Mouse (Mus musculus): ENCODE measurements around the gene Igsf3.

Igsf3 gene

GRCm38 (mm10) chr3:101461046-101461445 lies 84.2 kb downstream of the Igsf3 start:
- DNase-seq = peak; percentile 49 to 51

DNA sequence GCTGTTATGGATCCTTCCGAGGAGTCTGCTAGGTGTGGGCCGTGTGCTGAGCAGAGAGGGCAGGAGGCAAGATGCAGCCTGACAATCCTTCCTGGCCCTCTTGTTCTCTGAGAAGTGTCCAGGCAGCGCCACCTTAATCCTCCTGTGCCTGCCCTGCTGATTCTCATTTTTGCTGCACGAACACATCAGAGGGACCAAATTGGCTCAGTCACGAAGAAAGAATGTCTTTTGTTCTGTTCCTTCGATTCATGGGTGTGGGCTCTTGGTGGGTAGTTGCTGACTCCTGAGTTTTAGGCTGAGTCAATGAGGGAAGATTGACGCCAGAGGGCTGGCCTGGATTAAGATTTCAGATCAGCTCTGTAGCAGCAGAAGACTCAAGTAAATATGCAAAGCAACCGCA lies 84.9 kb downstream of the Igsf3 start:
- DNase-seq = peak in 1 of 2 experiments; percentile 48

DNA sequence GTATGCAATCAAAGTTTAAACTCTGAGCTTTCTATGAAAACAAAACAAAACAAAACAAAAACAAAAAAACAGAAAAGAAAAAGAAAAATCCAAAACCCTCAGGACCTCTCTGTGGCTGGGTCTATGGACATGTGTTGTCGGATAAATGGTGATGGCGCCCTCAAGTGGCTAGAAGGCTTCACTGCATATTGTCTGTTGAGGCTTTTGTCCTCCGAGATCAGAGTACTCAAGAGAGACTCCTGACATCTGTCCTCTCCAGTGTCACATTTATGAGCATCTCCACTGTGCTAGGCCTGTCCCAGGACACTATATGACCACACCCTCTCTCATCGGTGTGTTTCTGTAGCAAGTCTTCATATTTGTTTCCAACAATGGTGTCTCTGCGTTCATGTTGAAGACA lies 85.4 kb downstream of the Igsf3 start:
- peak; percentile 92 for DNase-seq

GRCm38 (mm10) chr3:101463491-101463890 lies 86.6 kb downstream of the Igsf3 start:
- DNase-seq = no peak

- no peak for DNase-seq
Measured at GRCm38 (mm10) chr3:101469675-101470074, 92.8 kb downstream of the Igsf3 start.

- no peak for DNase-seq
Measured at GRCm38 (mm10) chr3:101471881-101472280, 95.0 kb downstream of the Igsf3 start.

DNA sequence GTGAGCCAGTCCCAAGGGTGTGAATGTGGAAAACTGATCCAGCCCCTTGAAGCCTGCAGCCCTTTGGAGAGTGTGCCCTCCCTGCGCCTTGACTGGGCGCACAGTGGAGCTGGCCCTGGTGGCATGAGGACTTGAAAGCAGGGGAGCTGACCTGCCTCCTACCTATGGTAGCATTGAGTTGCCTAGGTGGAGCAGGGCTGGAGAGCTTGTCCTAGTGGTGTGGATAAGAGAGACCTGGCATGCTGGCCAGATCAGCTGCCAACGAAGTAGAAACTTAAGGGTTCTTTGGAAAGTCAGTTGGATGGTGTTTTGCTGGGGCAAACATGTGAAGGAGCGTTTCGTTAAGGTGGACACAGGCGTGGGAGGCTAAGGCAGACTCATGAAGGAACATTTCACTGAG lies 105.1 kb downstream of the Igsf3 start:
- no peak for DNase-seq

DNA sequence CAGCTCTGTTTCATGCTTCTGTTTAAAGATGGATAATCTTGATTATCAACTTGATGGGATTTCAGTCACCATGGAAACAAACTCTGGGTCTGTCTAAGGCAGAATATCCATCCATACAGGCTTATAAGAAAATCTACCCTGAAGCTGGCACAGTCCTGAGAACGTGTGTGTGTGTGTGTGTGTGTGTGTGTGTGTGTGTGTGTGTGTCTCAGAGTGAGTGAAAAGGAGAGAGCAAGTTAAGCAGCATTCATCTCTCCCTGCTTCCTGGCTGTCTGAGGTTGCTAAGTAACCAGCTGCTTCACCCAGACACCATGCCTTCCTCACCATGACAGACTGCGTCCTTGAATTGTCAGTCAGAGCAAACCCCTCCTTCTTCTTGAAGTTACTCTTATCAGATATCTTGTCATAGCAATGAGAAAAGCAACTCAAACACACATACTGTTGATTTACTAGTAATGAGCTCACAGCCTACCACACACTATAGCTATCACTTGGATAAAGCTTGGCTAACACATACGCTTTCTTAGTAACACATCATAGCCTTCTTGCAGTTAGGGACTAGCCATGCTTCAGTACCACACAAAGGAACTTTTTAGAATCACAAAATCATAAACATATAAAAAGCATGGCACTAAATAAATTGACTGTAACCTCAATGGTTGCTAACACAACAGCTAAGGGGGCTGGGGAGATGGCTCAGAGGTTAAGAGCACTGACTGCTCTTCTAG lies 106.5 kb downstream of the Igsf3 start:
- no peak for DNase-seq

GRCm38 (mm10) chr3:101486054-101486765 lies 109.3 kb downstream of the Igsf3 start:
- peak; percentile 77 to 78 for DNase-seq

- DNase-seq = no peak
Measured at GRCm38 (mm10) chr3:101487436-101487835, 110.6 kb downstream of the Igsf3 start.

- DNase-seq = no peak
Measured at GRCm38 (mm10) chr3:101488204-101488603, 111.3 kb downstream of the Igsf3 start.

DNA sequence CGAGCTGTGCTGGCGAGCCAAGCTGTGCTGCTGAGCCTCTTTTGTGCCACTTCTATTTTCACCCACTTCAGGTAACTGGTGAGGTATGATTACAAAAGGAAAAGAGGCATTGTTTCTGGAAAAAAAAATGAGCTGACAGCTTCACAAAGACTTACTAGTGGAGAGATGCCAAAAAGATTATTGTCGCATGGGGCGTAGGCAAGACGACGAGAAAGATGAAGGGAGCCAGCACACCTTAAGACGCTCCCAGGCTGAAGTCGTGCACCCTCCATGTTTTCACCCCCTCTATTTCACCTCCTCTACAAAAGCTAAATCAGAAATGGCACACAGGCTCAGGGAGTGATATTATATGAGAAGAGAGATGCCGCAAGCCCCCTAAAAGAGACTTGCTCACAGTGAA lies 113.6 kb downstream of the Igsf3 start:
- no peak for DNase-seq

GRCm38 (mm10) chr3:101492908-101493307 lies 116.0 kb downstream of the Igsf3 start:
- DNase-seq = no peak

- peak; percentile 96 to 99 for DNase-seq
Measured at GRCm38 (mm10) chr3:101493937-101494459, 117.1 kb downstream of the Igsf3 start.

DNA sequence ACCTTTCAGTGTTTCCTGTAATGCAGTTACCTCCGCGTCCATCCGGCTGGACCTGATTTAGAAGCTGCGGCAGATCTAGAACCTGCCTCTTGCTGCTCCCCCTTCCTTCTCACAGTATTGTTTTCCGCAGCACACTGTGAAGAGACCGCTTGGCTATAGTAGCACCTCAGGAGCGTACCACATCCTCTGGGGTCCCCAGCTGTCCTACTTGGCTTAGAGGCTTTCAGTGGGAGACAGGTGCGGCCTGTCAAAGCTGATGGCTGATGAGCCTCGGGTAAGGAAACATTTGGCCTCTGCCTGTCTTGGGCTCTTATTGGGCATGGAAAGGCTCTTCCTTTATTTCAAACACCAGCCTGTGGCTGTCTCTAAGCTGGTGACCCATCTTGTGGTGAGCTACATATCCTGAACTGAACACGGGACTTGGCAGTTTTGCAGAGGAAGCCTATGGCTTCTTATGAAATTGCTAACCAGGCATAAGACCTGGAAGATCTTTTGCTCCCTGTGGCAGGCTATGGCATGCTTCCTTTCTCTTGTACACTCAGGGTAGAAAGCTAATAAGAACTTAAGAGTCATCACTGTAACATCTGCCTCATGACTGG lies 120.6 kb downstream of the Igsf3 start:
- DNase-seq = no peak

- DNase-seq = no peak
Measured at GRCm38 (mm10) chr3:101499906-101500305, 123.0 kb downstream of the Igsf3 start.

GRCm38 (mm10) chr3:101500393-101501051 lies 123.6 kb downstream of the Igsf3 start:
- DNase-seq = no peak

DNA sequence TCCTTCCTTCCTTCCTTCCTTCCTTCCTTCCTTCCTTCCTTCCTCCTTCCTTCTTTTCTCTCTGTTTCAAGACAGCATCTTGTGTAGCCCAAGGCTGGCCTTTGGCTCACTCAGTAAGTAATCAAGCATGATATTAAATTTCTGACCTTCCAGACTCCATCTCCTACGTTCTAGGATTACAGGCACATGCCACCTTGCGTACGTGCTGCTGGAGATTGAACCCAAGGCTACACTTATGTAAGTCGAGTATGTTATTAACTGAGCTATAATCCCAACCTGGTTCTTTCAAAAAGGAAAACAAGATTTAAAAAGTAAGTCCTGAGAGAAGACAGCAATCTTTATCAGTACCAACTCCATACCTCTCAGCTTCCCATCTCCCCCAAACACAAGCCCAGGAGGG lies 124.7 kb downstream of the Igsf3 start:
- DNase-seq = no peak

GRCm38 (mm10) chr3:101502086-101502760 lies 125.3 kb downstream of the Igsf3 start:
- no peak for DNase-seq

DNA sequence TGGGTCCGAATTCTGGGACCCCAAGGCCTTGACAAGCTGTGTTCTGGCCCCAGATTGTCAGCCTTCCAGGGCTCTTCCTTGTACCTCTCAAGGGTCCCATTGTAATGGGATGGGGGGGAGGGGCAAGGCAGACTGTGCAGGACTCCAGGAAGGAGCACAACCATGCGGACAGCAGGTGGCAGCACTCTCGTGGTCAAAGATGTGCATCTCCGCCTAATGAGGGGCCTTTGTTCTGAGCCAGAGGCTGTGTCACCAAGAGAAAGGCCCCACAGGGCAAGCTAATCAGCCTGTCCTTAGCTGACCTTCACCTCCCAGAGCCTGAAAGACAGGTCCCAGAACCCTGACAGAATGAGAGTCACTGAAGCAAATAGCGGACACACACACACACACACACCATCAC lies 129.3 kb downstream of the Igsf3 start:
- DNase-seq = peak; percentile 97

DNA sequence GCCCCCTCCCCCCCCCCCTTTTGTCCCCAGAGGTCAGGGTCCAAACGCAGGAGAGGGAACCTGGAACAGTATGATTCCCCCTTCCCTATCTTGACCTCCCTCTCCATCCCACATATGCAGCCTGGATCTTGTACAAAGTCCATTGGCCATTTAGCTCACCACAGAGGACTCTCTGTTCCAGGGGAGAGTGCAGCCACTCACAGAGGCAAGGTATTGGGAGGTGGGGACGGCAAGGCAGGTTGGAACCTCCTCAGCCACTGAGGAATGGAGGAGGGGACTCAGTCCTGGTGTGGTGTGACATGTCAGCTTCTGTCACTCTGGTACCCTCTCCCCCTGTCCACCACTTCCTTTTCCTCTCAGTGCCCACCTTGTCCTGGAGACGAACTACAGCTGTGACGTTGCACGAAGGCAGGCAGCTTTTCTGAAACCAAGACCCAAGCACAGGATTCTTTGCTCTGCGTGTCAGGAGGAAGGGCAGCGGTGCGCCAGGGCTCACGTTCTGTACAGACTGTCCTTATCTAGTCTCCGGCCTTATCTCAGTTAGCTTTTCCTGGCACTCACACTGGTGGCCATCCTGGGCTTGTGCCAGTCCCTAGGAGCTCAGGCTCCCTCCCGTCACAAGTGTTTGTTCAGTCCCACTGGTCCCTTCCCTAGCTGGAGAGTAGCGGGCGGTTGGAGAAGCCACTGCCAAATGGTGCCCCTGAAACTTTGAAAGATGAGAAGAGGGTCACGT lies 130.3 kb downstream of the Igsf3 start:
- DNase-seq = no peak

GRCm38 (mm10) chr3:101507766-101508165 lies 130.9 kb downstream of the Igsf3 start:
- DNase-seq = no peak

Measured in cerebellum, postnatal 10 days (tissue).